Mouse (Mus musculus) erythroblast, embryonic 14.5 days (primary cell): Measurements from ENCODE around the gene Galnt16.

Experiments
- GATA1 ChIP-seq: IDR thresholded peaks from 2 replicates; pipeline ENCODE4 v1.6.1; 2012; ENCODE audit warnings: low read length, inconsistent platforms, mixed read lengths
- TAL1 ChIP-seq: IDR thresholded peaks from 3 replicates; pipeline ENCODE4 v1.6.1; 2012; ENCODE audit warnings: low read length, inconsistent platforms, mixed read lengths

GRCm38 (mm10) chr12:80631790-80632189 is 113.7 kb downstream of the Galnt16 start:
- no peak for TF ChIP-seq GATA1
- no peak for TF ChIP-seq TAL1
